Mouse (Mus musculus): Measurements from ENCODE around the gene Fras1.

Gene Fras1

GRCm38 (mm10) chr5:96373567-96373985 is at the start of gene Fras1:
Gene Fras1, plus strand, starts transcription at chr5:96373955.
- peak; percentile 79 for DNase-seq (ENCODE audit: low read depth, low spot score)

GRCm38 (mm10) chr5:96331048-96331737 is 42.6 kb upstream of the Fras1 start:
- no peak for DNase-seq (ENCODE audit: low read depth, low spot score)

GRCm38 (mm10) chr5:96331738-96332070 is 42.1 kb upstream of the Fras1 start:
- no peak for DNase-seq (ENCODE audit: low read depth, low spot score)

GRCm38 (mm10) chr5:96333963-96334362 is 39.8 kb upstream of the Fras1 start:
- DNase-seq (ENCODE audit: low read depth, low spot score): peak; percentile 58

GRCm38 (mm10) chr5:96340564-96340963 is 33.2 kb upstream of the Fras1 start:
- DNase-seq (ENCODE audit: low read depth, low spot score): no peak

- no peak for DNase-seq (ENCODE audit: low read depth, low spot score)
Measured at GRCm38 (mm10) chr5:96344983-96345382, 28.8 kb upstream of the Fras1 start.

GRCm38 (mm10) chr5:96351963-96352362 is 21.8 kb upstream of the Fras1 start:
- DNase-seq (ENCODE audit: low read depth, low spot score): no peak

- DNase-seq (ENCODE audit: low read depth, low spot score): no peak
Measured at GRCm38 (mm10) chr5:96363950-96364349, 9.8 kb upstream of the Fras1 start.

GRCm38 (mm10) chr5:96365590-96365989 is 8.2 kb upstream of the Fras1 start:
- DNase-seq (ENCODE audit: low read depth, low spot score): no peak

- no peak for DNase-seq (ENCODE audit: low read depth, low spot score)
Measured at GRCm38 (mm10) chr5:96367260-96367659, 6.5 kb upstream of the Fras1 start.

GRCm38 (mm10) chr5:96373106-96373505 is 649 bp upstream of the Fras1 start:
- no peak for DNase-seq (ENCODE audit: low read depth, low spot score)

GRCm38 (mm10) chr5:96373986-96374901 is 489 bp downstream of the Fras1 start:
- DNase-seq (ENCODE audit: low read depth, low spot score): peak; percentile 77

- no peak for DNase-seq (ENCODE audit: low read depth, low spot score)
Measured at GRCm38 (mm10) chr5:96375391-96375831, 1.7 kb downstream of the Fras1 start.

- no peak for DNase-seq (ENCODE audit: low read depth, low spot score)
Measured at GRCm38 (mm10) chr5:96376216-96376615, 2.5 kb downstream of the Fras1 start.

- no peak for DNase-seq (ENCODE audit: low read depth, low spot score)
Measured at GRCm38 (mm10) chr5:96386138-96386933, 12.6 kb downstream of the Fras1 start.

GRCm38 (mm10) chr5:96388306-96388705 is 14.6 kb downstream of the Fras1 start:
- no peak for DNase-seq (ENCODE audit: low read depth, low spot score)

- DNase-seq (ENCODE audit: low read depth, low spot score): no peak
Measured at GRCm38 (mm10) chr5:96389963-96390623, 16.3 kb downstream of the Fras1 start.

- DNase-seq (ENCODE audit: low read depth, low spot score): no peak
Measured at GRCm38 (mm10) chr5:96391086-96391485, 17.3 kb downstream of the Fras1 start.

- no peak for DNase-seq (ENCODE audit: low read depth, low spot score)
Measured at GRCm38 (mm10) chr5:96394947-96395346, 21.2 kb downstream of the Fras1 start.

GRCm38 (mm10) chr5:96395786-96396650 is 22.3 kb downstream of the Fras1 start:
- peak; percentile 37 for DNase-seq (ENCODE audit: low read depth, low spot score)

All from mesoderm, embryonic 11.5 days (tissue).